Mouse (Mus musculus): Measurements from ENCODE around the gene Gimap8.
"Not testable (repeated sequence)": the region's sequence is repeated elsewhere in the genome, so short reads cannot be mapped to it uniquely, and the experiment has no call there.

Gene Gimap8

DNA sequence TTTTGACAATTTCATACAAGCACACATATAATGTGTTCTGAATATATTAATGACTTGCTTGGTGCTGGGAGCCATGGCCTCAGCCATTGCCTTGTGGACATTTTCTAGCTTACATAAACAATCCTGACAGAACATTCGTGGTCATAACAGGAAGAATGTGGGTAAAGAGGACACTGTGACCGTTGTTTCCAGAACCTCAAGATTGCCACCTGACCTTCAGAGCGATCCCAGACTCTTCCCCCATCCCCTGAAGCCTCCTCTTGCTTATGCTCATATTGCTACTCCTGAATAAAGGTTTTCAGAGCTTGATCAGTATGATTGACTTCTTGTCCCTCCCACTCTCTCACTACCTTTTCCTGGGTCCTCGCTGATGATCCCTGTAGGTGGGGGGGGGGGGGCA, 31.4 kb downstream of the Gimap8 start:
- DNase-seq (ENCODE audit: low spot score) = no peak

DNA sequence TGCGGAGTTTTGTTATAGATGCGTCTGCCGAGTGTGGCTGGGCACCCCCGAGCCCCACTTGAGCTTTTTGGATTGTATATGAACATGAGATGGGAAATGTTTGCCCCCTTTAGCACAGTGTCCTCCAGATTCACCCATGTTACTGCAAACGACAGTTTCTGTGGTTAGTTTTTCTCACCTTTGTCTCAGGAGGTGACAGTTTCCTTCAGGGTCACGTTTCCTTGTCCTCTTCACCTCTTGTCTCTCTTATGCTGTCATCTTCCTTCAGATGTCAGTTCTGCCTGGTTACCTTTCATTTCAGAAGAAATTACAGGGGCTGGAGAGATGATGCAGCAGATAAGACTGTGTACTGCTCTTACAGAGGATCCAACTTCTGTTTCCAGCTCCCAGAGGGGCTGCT, 32.7 kb downstream of the Gimap8 start:
- no peak for DNase-seq (ENCODE audit: low spot score)

DNA sequence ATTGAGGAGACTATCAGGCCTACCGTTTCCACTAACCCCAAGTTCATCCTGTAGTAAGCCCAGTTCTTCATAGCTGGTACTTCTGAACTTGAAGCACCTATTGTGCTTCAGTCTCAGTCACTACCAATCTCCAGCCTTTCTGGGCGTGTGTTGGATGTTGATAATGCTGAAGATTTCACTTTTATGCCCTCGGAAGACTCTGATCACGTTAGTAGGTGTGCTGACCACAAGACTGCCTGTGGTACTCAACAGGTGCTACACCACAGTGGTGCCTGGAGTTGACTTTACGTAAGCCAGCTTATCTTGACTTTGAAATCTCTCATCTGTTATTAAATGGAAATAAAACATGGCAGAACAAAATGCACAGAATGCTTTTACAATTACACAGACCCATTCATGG, 33.4 kb downstream of the Gimap8 start:
- DNase-seq (ENCODE audit: low spot score) = no peak

DNA sequence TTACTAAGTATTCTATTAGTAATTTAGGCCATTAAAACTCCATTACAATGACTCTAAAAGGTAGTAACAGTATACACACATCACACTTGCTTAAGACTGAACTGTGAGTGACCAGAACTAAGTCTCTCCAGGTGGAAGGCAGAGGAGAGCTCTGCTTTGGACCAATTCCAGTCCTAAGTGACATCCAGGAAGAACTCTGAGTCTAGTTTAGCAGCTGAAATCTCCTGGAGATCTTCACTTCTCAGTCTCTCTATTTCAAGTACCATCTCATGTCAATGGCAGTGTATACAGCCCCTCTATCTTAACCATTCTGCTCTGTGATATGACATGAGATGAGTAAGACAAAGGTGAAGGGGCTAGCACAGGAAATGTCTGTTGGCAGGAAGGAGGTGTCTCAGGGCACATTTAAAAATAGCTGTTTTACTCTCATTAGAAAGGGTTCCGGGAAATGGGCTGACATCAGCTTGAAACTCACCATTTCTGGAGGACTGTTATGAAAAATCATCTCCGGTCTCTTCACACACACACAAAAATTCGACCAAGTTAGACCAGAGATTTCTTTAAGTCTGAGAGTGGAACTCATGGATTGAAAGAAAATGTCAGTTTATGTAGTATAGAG, 34.5 kb downstream of the Gimap8 start:
- DNase-seq (ENCODE audit: low spot score) = no peak

DNA sequence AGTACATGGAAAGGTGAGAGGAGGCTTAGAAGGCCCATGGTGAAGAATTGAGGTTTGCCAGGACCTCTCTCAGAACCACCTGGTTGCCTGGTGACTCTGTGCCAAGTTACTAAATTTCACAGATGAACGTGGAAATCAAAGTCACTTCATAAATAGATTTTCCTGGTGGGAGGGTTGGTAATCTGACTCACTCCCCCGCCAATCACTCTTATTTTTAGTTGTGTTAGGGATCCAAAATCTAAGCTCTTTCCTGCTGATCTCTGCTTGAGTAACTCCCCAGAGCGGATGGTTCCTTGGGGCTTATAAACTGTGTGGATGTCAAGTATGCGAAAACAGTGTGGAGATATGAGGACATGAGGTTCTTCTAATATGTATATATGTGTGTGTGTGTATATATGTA, 35.2 kb downstream of the Gimap8 start:
- no peak for DNase-seq (ENCODE audit: low spot score)

DNA sequence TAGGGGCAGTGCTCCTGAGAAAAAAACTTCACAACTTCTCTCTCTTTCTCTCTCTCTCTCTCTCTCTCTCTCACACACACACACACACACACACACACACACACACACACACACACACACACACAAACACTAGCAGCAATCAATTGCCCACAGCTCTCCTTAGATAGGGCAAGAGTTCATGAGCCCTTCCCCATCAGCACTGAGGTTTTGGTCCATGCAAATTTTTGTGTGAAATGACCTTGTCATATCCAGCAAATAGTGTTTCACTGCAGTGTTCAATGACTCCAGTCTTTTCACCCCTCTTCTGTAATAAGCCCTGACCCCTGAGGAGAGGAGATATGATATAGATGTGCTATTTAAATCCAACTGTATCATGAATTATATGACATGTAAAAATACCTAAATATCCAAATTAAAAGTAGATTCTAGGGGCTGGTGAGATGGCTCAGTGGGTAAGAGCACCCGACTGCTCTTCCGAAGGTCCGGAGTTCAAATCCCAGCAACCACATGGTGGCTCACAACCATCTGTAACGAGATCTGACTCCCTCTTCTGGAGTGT, 36.3 kb downstream of the Gimap8 start:
- DNase-seq (ENCODE audit: low spot score) = not testable (repeated sequence)

DNA sequence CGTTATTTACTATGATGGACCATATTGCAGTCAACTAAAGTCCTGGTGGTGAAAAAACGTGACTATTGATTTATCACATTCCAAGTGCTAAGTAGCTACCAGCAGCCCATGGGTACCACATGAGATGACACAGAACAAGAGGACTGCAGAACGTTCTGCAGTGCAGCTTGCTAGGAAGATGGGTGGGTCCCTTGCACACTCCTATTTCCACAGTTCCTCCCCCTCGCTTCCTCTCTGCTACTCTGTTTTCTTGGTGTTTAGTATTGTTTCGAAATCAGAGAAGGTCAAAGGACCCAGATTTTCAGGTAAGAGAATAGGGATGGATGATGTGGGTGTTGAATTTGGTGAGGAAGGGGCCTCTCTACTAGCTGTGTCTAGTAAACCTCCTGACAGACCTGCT, 37.3 kb downstream of the Gimap8 start, which contains the start of gene Gimap4:
Gene Gimap4, plus strand, starts transcription at position 231 of the 400 bp plus-strand sequence.
- no peak for DNase-seq (ENCODE audit: low spot score)

DNA sequence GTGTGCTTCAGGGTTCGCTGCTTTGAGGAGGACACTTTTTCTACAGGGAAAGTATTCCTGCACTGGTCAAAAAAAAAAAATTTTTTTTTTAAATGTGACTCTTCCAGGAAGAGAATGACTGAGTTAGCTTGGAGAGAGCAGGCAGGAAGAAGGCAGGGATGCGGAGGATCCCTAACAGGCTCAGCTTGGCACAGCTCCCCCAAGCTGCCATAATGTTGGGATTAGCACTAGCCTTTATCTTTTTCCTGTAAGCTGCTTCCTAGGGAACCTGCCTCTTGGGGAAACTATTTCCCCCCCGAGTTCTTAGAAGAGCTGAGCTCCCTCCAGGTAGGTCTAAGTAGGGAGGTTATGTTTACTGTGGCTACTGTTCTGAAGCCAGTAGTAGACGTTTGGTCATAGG, 37.8 kb downstream of the Gimap8 start:
- no peak for DNase-seq (ENCODE audit: low spot score)

DNA sequence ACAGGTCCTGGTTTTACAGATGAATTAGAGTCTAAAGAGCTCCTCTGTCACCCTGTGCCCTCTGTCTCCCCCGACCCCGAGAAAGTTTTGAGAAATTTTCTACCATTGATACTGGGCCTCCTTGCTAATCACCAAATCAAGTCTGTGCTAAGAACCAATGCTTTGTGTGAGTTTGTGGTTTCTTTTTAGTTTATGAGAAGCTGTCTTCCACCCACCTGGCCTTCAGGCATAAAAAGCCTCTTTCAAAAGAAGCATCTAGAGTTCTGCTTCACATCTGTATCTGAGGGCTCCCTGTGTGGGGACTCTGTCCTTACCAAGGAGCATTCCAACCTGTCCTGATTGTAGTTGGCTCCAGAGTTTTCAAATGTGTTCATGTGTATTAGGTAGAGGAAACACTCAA, 38.2 kb downstream of the Gimap8 start:
- DNase-seq (ENCODE audit: low spot score) = no peak

DNA sequence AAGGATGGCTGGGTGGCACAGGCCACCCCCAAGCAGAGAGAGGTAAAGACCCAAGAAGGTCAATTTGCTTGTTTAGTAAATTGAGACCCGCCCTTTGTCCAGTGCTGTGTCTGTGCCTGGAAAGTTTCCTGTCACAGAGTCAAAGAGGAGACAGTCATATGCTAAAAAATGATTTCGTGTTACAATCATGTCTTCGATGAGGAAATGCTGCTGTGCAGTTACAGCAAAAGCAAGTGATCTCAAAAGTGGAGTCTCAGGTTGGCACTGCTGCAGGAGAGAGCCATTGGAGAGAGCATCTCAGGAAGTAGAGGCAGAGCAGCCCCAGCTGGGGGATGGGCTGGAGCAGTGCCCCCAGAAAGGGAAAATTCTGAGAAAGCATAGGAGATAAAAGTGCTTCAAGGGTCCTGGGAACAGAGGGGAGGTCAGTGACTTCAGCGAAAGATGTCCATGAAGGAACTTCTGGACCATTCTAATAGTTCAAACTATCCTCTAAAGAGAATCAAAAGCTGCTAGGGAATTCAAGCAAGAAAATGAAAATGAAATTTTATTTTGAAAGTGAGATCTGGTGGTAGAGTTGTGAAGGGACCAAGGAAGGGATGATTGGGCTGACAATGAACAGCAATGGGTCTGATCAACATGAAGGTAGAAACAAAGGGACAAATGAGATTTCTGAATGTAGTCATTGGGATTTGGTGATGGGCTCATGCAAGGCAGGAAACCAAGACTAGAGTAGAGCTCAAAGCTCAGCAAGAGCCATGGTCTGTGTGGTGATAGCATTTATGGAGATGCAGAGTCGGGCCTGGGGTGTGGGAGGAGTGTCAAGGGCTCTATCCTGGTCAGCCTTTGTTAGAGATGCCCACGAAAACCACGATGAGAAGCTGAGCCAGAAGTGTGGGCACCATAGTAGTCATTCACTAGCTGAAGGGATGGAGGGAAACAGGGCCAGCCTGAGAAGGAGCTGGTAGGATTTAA, 38.9 kb downstream of the Gimap8 start:
- DNase-seq (ENCODE audit: low spot score) = no peak

DNA sequence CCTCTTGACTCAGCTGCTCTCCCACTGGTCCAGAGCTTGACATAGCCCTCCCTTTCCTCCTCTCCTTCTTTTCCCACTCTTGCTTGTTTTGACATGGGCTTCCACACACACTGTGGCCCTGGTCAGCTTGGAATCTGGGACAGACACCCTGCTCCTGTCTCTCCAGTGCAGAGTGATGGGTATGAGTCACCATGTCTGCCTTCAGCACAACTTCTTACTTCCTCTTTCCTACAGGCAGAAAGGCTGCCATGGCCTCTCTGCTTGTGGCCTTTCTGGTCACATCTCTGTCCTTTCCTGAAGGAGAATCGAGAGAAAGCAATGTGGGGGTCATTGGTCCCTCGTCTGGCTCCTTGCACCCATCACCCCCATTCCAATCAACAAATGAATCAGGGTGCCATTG, 40.0 kb downstream of the Gimap8 start:
- DNase-seq (ENCODE audit: low spot score) = no peak

DNA sequence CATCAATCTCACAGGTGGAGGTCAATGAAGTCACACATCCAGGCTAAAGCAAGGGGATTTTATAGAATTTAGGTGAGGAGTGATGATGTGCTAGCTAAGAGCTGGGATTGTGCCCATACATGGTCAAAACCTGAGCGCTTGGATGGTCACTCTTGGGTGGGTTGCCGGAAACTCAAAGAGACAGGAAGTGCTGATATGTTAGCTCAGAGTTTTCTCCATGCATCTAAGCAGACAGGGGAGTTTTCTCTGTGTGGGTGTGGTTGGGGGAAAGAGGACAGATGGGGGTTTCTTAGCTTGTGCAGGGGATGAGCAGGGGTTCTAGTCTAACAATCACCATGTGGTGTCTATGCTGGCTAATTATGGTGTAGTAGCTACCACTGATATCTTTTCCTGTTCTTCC, 42.3 kb downstream of the Gimap8 start:
- DNase-seq (ENCODE audit: low spot score) = no peak

DNA sequence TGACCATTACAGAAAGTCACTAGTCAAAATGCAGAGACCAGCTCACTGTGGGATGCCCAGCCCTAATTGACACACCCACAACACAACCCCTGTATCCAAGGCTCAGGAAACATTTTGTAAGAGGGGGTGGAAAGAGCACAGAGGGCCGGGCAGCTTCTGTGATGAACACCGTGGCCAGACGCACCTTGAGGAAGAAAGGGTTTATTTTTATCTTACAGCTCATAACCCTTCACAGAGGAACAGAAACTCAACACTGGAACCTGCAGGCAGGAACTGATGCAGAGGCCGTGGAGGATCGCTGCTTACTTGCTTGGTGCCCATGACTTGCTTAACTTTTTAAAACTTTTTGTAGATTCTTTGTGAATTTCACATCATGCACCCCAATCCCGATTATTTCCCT, 45.9 kb downstream of the Gimap8 start:
- no peak for DNase-seq (ENCODE audit: low spot score)

DNA sequence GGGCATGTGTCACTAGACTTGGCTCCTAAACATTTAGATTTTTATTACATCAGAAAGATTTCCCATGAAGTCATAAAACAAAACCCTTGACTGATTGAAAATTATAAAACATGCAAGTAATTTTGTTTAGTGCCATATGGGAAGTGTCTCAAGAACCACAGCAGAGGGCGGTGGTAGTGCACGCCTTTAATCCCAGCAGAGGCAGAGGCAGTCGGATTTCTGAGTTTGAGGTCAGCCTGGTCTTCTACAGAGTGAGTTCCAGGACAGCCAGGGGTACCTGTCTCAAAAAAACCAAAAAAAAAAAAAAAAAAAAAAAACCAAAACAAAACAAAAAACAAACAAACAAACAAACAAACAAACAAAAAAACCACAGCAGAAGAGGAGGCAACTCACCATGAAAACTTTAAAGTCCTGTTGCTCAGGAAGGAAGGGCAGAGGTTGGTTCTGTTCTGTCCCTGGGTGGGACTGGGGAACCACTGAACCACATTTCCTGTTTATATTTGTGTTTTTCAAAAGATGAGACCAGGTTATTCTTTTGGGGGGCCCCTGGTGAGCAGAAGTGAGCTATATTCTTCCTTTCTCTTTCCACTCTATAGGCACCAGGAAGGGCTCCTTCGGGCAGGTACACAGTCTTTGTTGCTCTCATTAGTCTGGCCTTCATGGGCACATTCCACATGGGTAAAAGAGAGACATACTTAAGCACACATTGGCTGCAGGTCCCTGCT, 50.0 kb downstream of the Gimap8 start:
- no peak for DNase-seq (ENCODE audit: low spot score)

DNA sequence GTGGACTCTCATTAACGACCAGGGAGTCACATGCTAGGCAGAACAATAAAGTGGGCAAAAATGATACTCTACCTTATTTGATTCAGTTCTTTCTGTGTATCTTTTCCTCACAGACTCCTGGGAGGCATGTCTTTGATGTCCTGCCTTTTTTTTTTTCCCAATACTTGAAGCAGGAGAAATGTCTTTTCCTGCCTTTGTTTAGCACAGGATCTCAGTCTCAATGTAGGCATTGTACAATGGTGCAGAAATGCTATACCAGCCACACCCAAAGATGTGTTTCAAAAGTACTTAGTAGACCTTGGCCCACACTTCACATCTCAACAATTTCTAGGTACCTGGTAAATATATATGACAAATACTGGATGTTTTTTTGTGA, 50.5 kb downstream of the Gimap8 start:
- no peak for DNase-seq (ENCODE audit: low spot score)

DNA sequence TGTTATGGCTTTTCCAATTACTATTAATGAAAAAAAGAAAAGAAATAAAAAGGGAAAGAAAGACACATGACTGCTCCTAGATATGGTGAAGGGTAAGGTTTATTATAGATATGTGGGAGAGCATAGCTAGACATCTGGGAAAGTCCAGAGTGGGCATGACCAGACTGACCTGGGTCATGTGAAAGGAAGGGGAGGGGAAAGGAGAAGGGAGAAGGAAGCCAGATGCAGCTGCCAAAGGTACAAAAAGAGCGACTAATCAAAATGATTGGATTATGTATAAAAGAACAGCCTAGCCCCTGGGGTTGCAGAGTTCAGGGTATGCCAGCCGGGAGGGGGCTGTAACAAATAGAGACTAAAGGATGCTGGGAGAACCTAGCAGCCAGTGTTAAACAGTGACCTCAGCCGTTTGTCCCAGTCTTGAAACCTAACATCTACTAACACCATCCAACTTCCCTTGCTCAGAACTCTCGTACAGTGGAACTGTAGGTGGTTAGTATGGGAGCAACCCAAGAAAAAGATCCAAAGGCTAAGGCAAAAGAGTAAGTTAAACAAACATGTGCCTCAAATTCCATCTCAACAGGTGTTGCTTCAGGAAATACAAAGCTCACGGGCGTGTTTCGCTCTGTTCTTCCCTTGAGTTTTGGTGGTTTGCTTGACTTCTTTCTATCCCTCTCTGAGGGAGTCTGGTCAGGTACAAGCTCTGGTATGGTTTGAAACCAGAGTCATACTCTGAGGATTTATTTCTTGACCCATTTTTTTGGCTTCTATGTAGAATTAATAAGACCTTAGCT, 51.2 kb downstream of the Gimap8 start:
- DNase-seq (ENCODE audit: low spot score) = no peak

DNA sequence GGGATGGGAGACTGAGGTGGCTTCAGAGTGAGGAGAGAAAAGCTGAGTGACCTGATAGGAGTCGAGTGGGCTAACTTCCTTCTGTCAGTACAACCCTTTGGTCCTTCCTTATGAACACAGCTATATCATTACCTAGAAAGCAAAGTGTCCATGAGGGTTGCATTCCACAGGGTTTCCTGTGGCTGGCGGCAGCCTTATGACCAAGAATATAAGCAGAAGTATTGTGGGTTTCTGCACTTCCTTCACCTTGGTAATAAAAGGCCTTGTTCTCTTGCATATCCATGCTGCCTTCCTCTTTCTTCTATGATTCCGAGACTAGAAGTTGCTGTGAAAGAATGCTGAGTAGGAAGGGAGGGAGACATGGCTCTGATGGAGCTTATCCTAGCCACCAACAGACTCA, 51.9 kb downstream of the Gimap8 start:
- DNase-seq (ENCODE audit: low spot score) = no peak

DNA sequence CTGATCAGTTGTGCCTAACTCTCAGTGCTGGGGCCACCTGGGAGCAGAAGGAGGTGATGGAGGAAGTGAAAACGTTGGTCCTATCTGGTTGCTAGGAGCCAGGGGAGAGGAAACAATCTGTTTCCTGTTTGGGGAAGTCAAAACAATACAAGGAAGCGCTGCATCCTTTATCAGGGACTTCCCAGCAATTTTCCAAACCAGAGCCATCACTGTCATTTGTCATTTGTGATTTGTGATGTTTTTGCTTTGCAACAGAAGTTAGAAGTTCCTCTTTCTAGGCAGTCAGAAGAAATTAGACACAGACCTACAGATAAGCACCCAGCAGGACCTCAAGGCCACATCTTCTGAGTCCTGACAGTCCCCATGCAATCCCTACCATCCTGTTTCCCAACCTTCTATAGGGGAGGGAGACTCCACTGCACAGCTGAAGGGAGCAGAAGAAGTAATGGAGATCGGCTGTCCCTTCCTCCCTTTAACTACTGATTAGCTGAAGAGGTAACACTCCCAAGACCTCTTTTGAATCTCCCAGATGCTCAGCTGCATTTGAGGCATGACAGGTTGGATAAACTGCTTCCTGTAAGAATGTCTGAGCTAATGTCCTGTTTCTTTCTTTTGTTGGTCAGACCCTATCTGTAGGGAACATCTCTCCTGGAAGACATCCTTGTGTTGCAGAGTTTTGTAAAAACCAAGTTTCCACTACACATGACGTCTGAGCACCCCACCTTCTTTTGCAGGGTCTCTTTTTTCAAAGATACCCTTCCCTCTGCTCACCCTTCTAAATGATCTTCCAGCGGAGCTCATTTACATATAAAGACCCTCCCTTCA, 53.4 kb downstream of the Gimap8 start:
- DNase-seq (ENCODE audit: low spot score) = peak; percentile 87

DNA sequence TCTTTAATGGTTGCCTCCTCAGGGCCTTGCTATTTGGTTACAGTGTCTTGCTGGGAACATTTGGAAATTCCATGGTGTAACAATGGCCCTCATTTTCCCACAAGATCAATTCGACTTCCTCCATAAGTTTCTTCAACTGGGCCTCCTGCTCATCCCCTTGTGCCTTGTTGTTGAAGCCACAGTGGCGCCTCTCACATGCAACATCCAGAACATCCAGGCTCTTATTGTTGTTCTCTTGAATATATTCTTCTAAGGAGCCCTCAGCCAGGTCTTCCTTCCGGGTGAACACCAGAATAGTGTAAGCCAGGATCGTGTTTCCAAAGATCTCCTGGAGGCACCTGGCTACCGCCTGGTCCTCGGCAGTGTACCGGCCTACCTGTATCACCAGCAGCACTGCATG, 55.1 kb downstream of the Gimap8 start:
- no peak for DNase-seq (ENCODE audit: low spot score)

DNA sequence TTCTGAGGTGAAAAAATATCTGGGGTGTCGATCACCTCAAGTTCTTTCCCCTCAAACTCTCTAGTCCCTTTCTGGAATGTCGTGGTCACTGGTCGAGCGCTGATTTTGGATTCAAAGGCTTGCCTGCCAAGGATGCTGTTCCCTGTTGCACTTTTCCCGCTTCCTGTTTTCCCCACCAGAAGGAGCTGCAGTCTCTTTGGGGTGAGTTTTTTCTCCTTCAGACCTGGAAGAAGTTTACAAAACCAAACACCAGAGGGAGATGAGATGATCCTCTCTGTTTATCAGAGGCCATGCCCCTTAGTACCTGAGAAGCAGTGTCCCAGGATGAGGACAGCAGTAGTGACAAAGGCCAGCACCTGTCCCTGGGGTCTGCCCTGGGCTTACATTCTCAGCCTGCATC, 55.6 kb downstream of the Gimap8 start:
- no peak for DNase-seq (ENCODE audit: low spot score)

DNA sequence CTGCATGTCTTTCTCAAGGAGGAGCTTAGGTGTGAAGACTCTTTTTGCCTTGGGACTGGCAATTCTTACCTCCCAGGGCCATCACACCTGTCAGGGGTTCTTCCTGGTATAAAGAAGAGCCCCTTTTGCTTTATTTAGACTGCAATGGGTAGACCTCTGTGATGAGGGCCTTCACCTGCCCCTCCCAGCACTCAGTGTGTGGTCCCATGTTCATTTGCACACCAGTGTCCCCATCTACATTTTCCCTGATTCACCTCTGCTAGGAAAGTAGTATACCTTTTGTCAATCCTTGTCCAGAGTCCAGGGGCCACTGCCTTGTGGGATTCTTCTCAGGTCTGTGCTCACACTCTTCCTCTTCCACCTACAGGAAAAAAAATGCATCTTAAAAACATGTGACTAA, 57.1 kb downstream of the Gimap8 start:
- DNase-seq (ENCODE audit: low spot score) = no peak

All from lung, postnatal 25 days (tissue).